Mouse (Mus musculus) kidney, embryonic 14.5 days (tissue): ENCODE data around the gene Olfr1386. TPM values are rescaled to one million over a fixed set of nuclear protein-coding genes. Genes with fewer than 3 reads are reported as not detected.

Experiments
- ATAC-seq: fragments of 200-750 bp; cut with Nextera tagmentation; 2 replicates; pipeline ENCODE4 v1.8.0; 2017; ENCODE audit warnings: moderate number of reproducible peaks, mild to moderate bottlenecking, moderate TSS enrichment, moderate library complexity; ENCODE audit not compliant: low FRiP score, low TSS enrichment
- H3K27ac ChIP-seq: fragments of 300-500 bp; sonication (generic); 2 replicates; pipeline ENCODE4 v1.5.1; 2014; ENCODE audit warnings: low read depth, mild to moderate bottlenecking, low read length, moderate library complexity, mixed read lengths
- H3K27me3 ChIP-seq: fragments of 300-500 bp; sonication (generic); 2 replicates; pipeline ENCODE4 v1.6.1; 2014; ENCODE audit warnings: mild to moderate bottlenecking, low read length; ENCODE audit not compliant: control insufficient read depth, insufficient read depth
- H3K36me3 ChIP-seq: fragments of 300-500 bp; sonication (generic); 2 replicates; pipeline ENCODE4 v1.6.1; 2014; ENCODE audit warnings: low read length, mixed read lengths; ENCODE audit not compliant: control insufficient read depth, insufficient read depth
- H3K4me1 ChIP-seq: fragments of 300-500 bp; sonication (generic); 2 replicates; pipeline ENCODE4 v1.6.1; 2014; ENCODE audit warnings: low read length, mixed read lengths; ENCODE audit not compliant: control insufficient read depth, insufficient read depth
- H3K4me2 ChIP-seq: fragments of 300-500 bp; sonication (generic); replicated peaks from 2 replicates; pipeline ENCODE4 v1.6.1; 2014; ENCODE audit warnings: low read depth, mild to moderate bottlenecking, low read length
- H3K4me3 ChIP-seq: fragments of 300-500 bp; sonication (generic); 2 replicates; pipeline ENCODE4 v1.5.1; 2014; ENCODE audit warnings: mild to moderate bottlenecking, low read length
- H3K9ac ChIP-seq: fragments of 300-500 bp; sonication (generic); 2 replicates; pipeline ENCODE4 v1.6.1; 2014; ENCODE audit warnings: low read depth, mild to moderate bottlenecking, low read length, moderate library complexity
- H3K9me3 ChIP-seq: fragments of 300-500 bp; sonication (generic); 2 replicates; pipeline ENCODE4 v1.6.1; 2016; ENCODE audit warnings: low read length; ENCODE audit not compliant: control insufficient read depth
- polyA plus RNA-seq: library from polyadenylated mRNA; unstranded; fragments of >200 nt; fragmentation: Nextera tagmentation; extraction: Ambion mirVana; gene quantifications from 2 replicates; pipeline ENCODE4 v1.2.1, GENCODE M21; 2014

The Olfr1386 gene
- polyA plus RNA-seq, 1 experiment from 2014 or later: not detected

- Histone ChIP-seq H3K9ac (no peak within 1 kb of the TSS), H3K9me3 (no peaks in the 10 kb centered on the region), H3K27me3 (no peaks in the 10 kb centered on the region), H3K4me2 (no peak within 1 kb of the TSS), H3K4me3 (no peak within 1 kb of the TSS), H3K27ac (no peak within 1 kb of the TSS), H3K36me3 (no peaks in the 10 kb centered on the region), H3K4me1 (no peaks in the 10 kb centered on the region)
- ATAC-seq: no peak
These were observed 54.5 kb downstream of the Olfr1386 start, which contains the start of gene Olfr1383 for GRCm38 (mm10) chr11:49519348-49519747. TSS of gene Olfr1383 (plus strand) at chr11:49519648.

Other genes with a start within 250 kb of the Olfr1386 start
- gene Mgat1, start 220.9 kb upstream of the Olfr1386 start, polyA plus RNA-seq: 43.8 and 55.3 TPM in 2 replicates
- not detected in 2 replicates for gene Olfr1393, start 186.7 kb upstream of the Olfr1386 start, polyA plus RNA-seq
- gene Olfr1392, start 179.8 kb upstream of the Olfr1386 start, polyA plus RNA-seq: not detected in 2 replicates
- not detected in 2 replicates for gene Olfr10, start 160.3 kb upstream of the Olfr1386 start, polyA plus RNA-seq
- not detected in 2 replicates for gene Olfr1391, start 142.3 kb upstream of the Olfr1386 start, polyA plus RNA-seq
- not detected in 2 replicates for gene Olfr1390, start 129.9 kb upstream of the Olfr1386 start, polyA plus RNA-seq
- gene Olfr1389, start 42.0 kb upstream of the Olfr1386 start, polyA plus RNA-seq: not detected in 2 replicates
- 0.11 TPM in 2 replicates for gene Olfr1388, start 28.4 kb upstream of the Olfr1386 start, polyA plus RNA-seq
- not detected in 2 replicates for gene Olfr1387, start 9.7 kb upstream of the Olfr1386 start, polyA plus RNA-seq
- gene Olfr1385, start 24.0 kb downstream of the Olfr1386 start, polyA plus RNA-seq: not detected in 2 replicates
- not detected in 2 replicates for gene Olfr1384, start 41.7 kb downstream of the Olfr1386 start, polyA plus RNA-seq
- gene Olfr1383, start 54.6 kb downstream of the Olfr1386 start, polyA plus RNA-seq: not detected in 2 replicates
- gene Olfr1382, start 63.2 kb downstream of the Olfr1386 start, polyA plus RNA-seq: not detected in 2 replicates
- 0.06 TPM in 1 of 2 replicates, not detected in the other for gene Olfr1381, start 78.4 kb downstream of the Olfr1386 start, polyA plus RNA-seq
- not detected in 2 replicates for gene Olfr1380, start 91.8 kb downstream of the Olfr1386 start, polyA plus RNA-seq
- 6.5 and 10.6 TPM in 2 replicates for gene Flt4, start 144.2 kb downstream of the Olfr1386 start, polyA plus RNA-seq
- not detected in 2 replicates for gene Scgb3a1, start 198.6 kb downstream of the Olfr1386 start, polyA plus RNA-seq
- 75.3 and 77.4 TPM in 2 replicates for gene Cnot6, start 247.7 kb downstream of the Olfr1386 start, polyA plus RNA-seq